Mouse (Mus musculus): ENCODE measurements around the gene Psmb7.

DNA sequence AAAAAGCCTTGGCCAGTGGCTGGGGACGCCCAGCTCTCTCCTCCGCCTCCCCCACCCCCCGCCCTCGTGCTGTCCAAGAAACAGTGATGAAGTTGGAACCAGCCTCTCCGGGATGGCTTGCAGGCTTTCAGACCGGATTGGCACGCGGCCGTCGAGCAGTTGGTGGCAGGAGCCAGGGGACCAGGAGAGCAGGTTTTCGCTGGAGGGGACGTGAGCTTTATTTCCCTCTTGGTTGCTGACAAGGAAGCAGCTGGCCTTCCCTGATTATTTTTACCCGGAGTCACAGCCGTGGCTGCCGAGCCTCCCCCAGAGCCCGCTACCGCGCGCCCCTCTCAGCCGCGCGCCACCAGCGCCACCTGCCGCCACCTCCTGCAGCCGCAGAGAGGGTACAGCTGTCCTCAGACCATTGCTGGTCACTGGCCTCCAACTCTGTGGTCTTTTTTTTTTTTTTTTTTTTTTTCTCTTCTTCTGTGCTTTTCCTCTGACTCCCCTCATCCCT lies 14.5 kb upstream of the Psmb7 start:
- no peak for TF ChIP-seq POLR2A (IDR thresholded peaks at IDR 0.05; ENCODE audit: low read depth, low read length)
- TF ChIP-seq CTCF (IDR thresholded peaks at IDR 0.05; ENCODE audit: extremely low read depth, insufficient read length, insufficient replicate concordance, low read depth, low read length), result peak; percentile 69

Measured in small intestine, adult 2 months (tissue).